Mouse (Mus musculus): ENCODE data around the gene Atp7b. TPM values are rescaled to one million over a fixed set of nuclear protein-coding genes. Genes with fewer than 3 reads are reported as not detected.

Atp7b gene
- polyA plus RNA-seq, 1 experiment, result 1.4 TPM

DNA sequence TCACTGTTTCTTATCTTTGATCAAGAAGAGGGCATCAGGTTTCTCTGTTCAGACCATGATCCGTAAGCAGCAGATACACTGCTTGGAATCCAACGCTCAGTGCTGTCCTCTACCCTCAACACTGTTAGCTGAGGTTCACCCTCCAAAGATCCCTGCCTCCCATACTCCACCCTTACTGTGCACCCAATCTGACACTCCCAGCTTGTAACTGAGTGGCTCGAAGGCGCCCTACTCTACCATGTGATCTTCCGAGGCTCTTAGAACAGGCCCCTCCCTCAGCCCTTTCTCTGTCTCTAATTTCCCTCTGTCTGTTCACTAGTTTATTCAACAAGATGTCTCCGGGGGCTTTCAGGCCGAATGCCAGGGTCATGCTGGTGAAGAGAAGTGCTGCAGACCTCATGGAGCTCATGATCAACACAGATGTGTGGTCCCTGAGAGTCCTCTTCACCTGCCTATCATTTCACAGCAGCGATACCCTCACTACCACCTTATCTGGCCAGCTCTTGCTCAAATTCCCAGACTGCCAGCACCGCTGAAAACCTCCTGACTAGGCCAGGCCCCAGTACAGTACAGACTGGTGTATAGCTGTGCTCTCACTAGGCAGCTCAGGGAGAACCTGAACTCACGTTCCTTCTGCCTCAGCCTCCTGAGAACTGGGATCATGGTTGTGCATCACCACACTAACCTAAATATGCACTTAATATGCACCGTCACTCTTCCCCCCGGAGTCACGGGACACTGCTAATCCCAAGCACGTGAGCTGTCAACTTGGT, 55.2 kb downstream of the Atp7b start:
- no peaks in the 10 kb centered on the region for H3K4me1 ChIP-seq (ENCODE audit: control insufficient read depth, insufficient read depth, low read length)
- no peak overlapping the region for H3K27ac ChIP-seq (ENCODE audit: insufficient read depth, low read length)
- no peak for TF ChIP-seq POLR2A (IDR thresholded peaks at IDR 0.05; ENCODE audit: extremely low read depth, insufficient read depth, low read length)
- no peak overlapping the region for H3K4me3 ChIP-seq (ENCODE audit: insufficient read depth, low read length)

DNA sequence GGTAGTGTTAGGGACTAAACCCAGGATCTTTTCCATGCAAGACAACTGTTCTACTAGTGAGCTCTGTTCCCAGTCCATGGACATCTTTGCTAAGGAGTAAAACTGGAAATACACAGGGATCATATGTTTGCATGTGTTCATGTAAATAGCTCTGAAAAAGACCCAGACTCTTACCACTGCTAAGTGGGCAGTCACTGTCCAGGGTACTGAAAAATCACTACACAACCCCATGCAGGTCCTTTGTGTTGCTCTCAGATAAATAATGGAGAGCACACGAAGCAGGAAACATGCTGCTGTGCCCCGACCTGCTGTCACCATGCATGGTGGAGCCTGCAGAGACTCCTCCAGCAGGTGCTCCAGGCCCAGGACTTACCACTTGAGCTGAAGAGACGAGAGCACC, 64.9 kb downstream of the Atp7b start:
- no peak overlapping the region for H3K27ac ChIP-seq (ENCODE audit: insufficient read depth, low read length)
- TF ChIP-seq POLR2A (IDR thresholded peaks at IDR 0.05; ENCODE audit: extremely low read depth, insufficient read depth, low read length) (no peak), CTCF (IDR thresholded peaks at IDR 0.05; ENCODE audit: extremely low read depth, insufficient read depth, low read length) (no peak)
- H3K4me3 ChIP-seq (ENCODE audit: insufficient read depth, low read length), result no peak overlapping the region
- no peaks in the 10 kb centered on the region for H3K4me1 ChIP-seq (ENCODE audit: control insufficient read depth, insufficient read depth, low read length)

DNA sequence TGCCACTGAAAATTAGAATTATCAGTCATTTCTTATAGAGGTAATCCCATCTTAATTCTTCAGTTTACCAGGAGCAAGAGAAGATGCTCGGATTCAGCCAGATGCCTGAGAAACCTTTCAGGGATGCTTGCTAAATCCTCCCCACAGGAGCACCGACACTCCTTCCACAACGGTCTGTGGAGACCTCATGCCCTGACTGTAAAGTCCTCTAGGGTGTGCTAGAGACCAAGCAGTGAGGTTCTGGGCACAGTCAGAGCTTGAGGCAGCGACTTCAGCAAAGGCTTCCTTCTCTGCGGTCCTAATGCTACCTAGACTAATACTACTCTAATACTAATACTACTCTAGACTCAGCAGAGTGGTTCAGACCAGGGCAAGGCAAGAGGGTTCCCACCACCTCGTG, 67.9 kb downstream of the Atp7b start:
- H3K27ac ChIP-seq (ENCODE audit: insufficient read depth, low read length), result no peak overlapping the region
- TF ChIP-seq CTCF (IDR thresholded peaks at IDR 0.05; ENCODE audit: extremely low read depth, insufficient read depth, low read length) (peak; percentile 94), POLR2A (IDR thresholded peaks at IDR 0.05; ENCODE audit: extremely low read depth, insufficient read depth, low read length) (no peak)
- no peaks in the 10 kb centered on the region for H3K4me1 ChIP-seq (ENCODE audit: control insufficient read depth, insufficient read depth, low read length)
- H3K4me3 ChIP-seq (ENCODE audit: insufficient read depth, low read length), result no peak overlapping the region

DNA sequence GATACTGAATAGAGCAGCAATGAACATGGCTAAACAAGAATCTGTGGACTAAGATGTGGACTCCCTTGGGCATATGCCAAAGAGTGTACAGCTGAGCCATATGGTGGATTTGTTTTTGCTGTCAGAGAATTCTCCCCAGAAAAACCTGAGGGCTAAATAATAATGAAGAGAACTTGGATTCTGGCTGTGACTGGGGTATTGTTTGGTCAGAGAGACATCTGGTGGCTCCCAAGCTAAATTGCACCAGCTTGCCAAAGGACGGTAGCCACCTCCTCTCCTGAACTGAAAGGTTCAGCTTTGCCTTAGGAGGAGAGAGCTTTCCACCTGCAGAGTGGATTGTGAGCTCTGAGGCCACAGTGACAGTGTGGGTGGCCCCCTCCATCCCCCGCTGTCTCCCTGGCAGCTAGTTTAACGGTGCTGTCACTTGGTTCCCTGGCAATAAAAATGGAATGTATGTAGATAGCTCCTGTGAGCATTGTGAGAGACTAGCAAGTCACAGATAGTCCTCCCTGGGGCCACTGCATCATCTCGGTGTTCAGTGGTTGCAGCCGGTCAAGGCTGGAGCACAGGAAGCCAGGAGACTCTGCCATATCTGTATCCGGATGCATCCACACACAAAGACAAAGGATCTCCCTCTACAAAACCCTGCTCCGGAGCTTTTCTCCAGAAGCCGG, 78.3 kb downstream of the Atp7b start:
- no peak overlapping the region for H3K27ac ChIP-seq (ENCODE audit: insufficient read depth, low read length)
- TF ChIP-seq POLR2A (IDR thresholded peaks at IDR 0.05; ENCODE audit: extremely low read depth, insufficient read depth, low read length), result no peak
- TF ChIP-seq CTCF (IDR thresholded peaks at IDR 0.05; ENCODE audit: extremely low read depth, insufficient read depth, low read length), result peak; percentile 54
- H3K4me3 ChIP-seq (ENCODE audit: insufficient read depth, low read length), result no peak overlapping the region
- no peaks in the 10 kb centered on the region; the same call in 1 of the 2 replicates for H3K4me1 ChIP-seq (ENCODE audit: control insufficient read depth, insufficient read depth, low read length)

DNA sequence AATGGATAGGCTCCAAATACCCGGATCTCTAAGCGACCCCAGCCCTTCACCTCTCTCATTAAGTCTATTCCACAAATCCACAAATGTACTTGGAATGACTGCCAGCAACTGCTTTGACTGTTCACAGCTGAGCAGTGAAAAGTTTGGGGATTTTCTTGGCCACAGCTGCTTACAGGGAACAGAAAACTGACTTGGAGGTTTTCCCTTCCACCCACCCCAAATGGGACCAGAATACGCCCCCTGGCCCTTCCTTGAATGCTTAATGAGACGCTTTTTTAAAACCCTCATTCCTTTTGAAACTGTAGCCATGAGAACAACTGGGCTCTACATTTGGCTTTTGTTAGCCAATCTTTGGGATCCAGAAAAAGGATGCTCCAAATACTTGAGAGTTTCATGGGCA, 81.9 kb downstream of the Atp7b start:
- no peak overlapping the region for H3K4me3 ChIP-seq (ENCODE audit: insufficient read depth, low read length)
- H3K4me1 ChIP-seq (ENCODE audit: control insufficient read depth, insufficient read depth, low read length), result no peaks in the 10 kb centered on the region; the same call in 1 of the 2 replicates
- no peak for TF ChIP-seq POLR2A (IDR thresholded peaks at IDR 0.05; ENCODE audit: extremely low read depth, insufficient read depth, low read length)
- no peak for TF ChIP-seq CTCF (IDR thresholded peaks at IDR 0.05; ENCODE audit: extremely low read depth, insufficient read depth, low read length)
- H3K27ac ChIP-seq (ENCODE audit: insufficient read depth, low read length), result no peak overlapping the region; the same call in 1 of the 2 replicates

DNA sequence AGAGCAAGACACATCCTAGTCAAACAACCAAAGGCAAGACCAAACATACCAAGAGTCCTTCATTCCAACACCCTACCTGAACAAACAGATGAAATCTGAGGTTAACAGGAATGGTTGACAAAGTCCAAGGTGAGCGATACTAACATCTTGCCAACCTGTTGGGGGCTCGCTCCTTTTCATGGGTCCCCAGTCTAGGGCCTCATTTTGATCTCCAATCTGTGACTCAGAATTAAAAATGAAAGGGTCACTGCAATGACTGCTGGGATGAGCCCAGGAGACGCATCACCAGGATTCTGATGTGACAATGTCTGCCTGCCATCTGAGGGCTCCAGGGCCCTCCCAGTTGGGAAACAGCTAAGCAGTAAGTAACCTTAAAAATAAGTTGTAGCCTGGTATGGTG, 90.6 kb downstream of the Atp7b start, which contains the start of gene Ccdc70:
Ccdc70 (plus strand) TSS at position 301 of the 400 bp plus-strand sequence.
- H3K27ac ChIP-seq (ENCODE audit: insufficient read depth, low read length), result no peak within 1 kb of the TSS
- no peak within 1 kb of the TSS for H3K4me3 ChIP-seq (ENCODE audit: insufficient read depth, low read length)
- no peaks in the 10 kb centered on the region for H3K4me1 ChIP-seq (ENCODE audit: control insufficient read depth, insufficient read depth, low read length)
- TF ChIP-seq CTCF (IDR thresholded peaks at IDR 0.05; ENCODE audit: extremely low read depth, insufficient read depth, low read length), result no peak
- TF ChIP-seq POLR2A (IDR thresholded peaks at IDR 0.05; ENCODE audit: extremely low read depth, insufficient read depth, low read length), result no peak

DNA sequence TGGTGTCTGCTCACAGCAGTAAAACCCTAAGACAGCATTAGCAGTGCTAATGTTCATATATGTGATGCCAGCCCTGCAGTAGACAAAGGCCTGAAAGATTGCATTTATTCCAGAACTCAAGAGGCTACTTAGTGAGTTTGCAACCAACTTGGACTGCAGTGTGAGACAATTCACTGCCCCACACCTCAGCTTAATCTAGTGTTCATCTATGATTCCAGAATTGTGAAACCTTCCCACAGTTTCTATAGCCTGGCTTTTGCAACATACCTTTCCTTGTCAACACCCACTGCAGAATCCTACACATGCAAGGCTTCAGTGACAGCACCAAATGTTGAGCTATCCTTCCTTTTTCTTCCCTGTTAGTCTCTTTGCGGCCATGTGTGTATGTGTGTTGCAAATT, 93.5 kb downstream of the Atp7b start:
- TF ChIP-seq POLR2A (IDR thresholded peaks at IDR 0.05; ENCODE audit: extremely low read depth, insufficient read depth, low read length) (no peak), CTCF (IDR thresholded peaks at IDR 0.05; ENCODE audit: extremely low read depth, insufficient read depth, low read length) (no peak)
- Histone ChIP-seq H3K4me1 (ENCODE audit: control insufficient read depth, insufficient read depth, low read length) (no peaks in the 10 kb centered on the region), H3K4me3 (ENCODE audit: insufficient read depth, low read length) (no peak overlapping the region), H3K27ac (ENCODE audit: insufficient read depth, low read length) (no peak overlapping the region)

DNA sequence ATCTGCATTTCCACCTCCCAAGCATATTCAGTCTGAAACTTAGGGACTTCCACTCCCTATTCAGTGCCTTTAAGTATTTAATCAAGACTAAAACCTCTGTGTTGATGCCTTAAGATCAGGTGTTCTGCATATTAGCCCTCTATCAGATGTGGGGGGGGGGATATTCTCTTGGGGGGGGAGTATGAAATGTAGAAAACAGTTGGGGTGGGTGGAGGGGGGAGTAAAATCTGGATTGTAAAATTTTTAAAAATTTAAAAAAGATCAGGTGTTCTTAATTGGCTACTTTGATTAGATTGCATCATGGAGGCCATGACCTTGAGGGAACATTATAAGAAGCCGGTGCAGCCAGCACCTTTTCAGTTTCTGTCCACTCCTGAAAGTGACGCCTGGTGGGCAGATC, 101.7 kb downstream of the Atp7b start, which contains the start of gene Fam90a1a:
Fam90a1a (plus strand) TSS at position 301 of the 400 bp plus-strand sequence.
- TF ChIP-seq POLR2A (IDR thresholded peaks at IDR 0.05; ENCODE audit: extremely low read depth, insufficient read depth, low read length), result no peak
- TF ChIP-seq CTCF (IDR thresholded peaks at IDR 0.05; ENCODE audit: extremely low read depth, insufficient read depth, low read length), result no peak
- Histone ChIP-seq H3K27ac (ENCODE audit: insufficient read depth, low read length) (no peak within 1 kb of the TSS), H3K4me3 (ENCODE audit: insufficient read depth, low read length) (no peak within 1 kb of the TSS), H3K4me1 (ENCODE audit: control insufficient read depth, insufficient read depth, low read length) (no peaks in the 10 kb centered on the region)

DNA sequence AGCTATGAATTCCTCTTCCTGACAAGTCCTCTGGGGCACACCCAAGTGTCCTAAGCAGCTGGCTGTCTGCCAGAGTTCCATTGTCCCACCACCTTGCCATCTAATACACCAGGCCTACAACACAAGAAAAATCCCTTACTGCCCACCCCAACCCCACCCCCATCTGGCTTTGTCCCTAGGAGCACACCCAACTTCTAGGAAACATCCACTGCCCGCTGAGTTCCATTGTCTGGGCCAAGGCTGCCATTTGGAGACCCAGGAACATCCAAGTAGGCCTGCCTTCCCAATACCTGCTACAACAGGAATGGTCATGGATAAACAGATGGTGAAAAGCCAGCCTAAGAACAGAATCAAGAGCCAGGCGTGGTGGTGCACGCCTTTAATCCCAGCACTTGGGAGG, 103.8 kb downstream of the Atp7b start:
- TF ChIP-seq POLR2A (IDR thresholded peaks at IDR 0.05; ENCODE audit: extremely low read depth, insufficient read depth, low read length) (no peak), CTCF (IDR thresholded peaks at IDR 0.05; ENCODE audit: extremely low read depth, insufficient read depth, low read length) (no peak)
- H3K27ac ChIP-seq (ENCODE audit: insufficient read depth, low read length), result no peak overlapping the region
- no peak overlapping the region for H3K4me3 ChIP-seq (ENCODE audit: insufficient read depth, low read length)
- H3K4me1 ChIP-seq (ENCODE audit: control insufficient read depth, insufficient read depth, low read length), result no peaks in the 10 kb centered on the region

DNA sequence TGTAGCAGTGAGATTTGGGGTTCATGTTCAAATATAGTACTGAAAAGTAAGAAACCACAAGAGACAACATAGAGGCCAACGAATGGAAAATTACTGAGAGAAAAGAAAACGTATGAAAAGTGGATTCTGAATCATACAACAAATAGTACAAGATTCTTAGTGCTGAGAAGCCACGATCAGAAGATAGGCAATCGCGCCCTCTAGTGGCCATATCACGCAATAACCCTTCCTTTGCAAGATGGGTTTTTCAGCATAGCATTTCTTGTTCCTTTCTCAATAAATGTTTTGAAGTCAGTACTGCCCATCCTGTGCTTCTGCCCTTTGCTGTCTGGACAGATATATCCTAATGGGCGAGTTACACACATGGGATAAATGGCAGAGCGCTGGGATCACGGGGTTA, 104.8 kb downstream of the Atp7b start:
- no peak for TF ChIP-seq POLR2A (IDR thresholded peaks at IDR 0.05; ENCODE audit: extremely low read depth, insufficient read depth, low read length)
- TF ChIP-seq CTCF (IDR thresholded peaks at IDR 0.05; ENCODE audit: extremely low read depth, insufficient read depth, low read length), result peak; percentile 60
- Histone ChIP-seq H3K27ac (ENCODE audit: insufficient read depth, low read length) (no peak overlapping the region), H3K4me3 (ENCODE audit: insufficient read depth, low read length) (no peak overlapping the region), H3K4me1 (ENCODE audit: control insufficient read depth, insufficient read depth, low read length) (no peaks in the 10 kb centered on the region)
